Mouse (Mus musculus) kidney, adult 8-10 months (tissue): ENCODE results near the gene Galk2.

ENCODE experiments used
- DNase-seq, 2 experiments: peaks; one replicate each; pipeline ENCODE4 v3.0.0; 2022

Galk2 gene

GRCm38 (mm10) chr2:125948195-125948594, 89.3 kb downstream of the Galk2 start:
- no peak for DNase-seq

GRCm38 (mm10) chr2:125968811-125969210, 109.9 kb downstream of the Galk2 start:
- DNase-seq, result no peak

GRCm38 (mm10) chr2:125973207-125973606, 114.3 kb downstream of the Galk2 start:
- DNase-seq, result no peak

GRCm38 (mm10) chr2:125975206-125975605, 116.3 kb downstream of the Galk2 start:
- DNase-seq, result no peak

GRCm38 (mm10) chr2:125975808-125976345, 117.0 kb downstream of the Galk2 start:
- no peak for DNase-seq

- DNase-seq, result peak; percentile 10 to 34
These were observed 143.4 kb downstream of the Galk2 start for GRCm38 (mm10) chr2:126002291-126002690.

- DNase-seq, result peak; percentile 9 to 59
These were observed 147.2 kb downstream of the Galk2 start for GRCm38 (mm10) chr2:126006088-126006487.

- DNase-seq, result no peak
These were observed 147.8 kb downstream of the Galk2 start for GRCm38 (mm10) chr2:126006742-126007141.

GRCm38 (mm10) chr2:126014989-126015710, 156.2 kb downstream of the Galk2 start:
- no peak for DNase-seq

GRCm38 (mm10) chr2:126015763-126016473, 157.0 kb downstream of the Galk2 start:
- no peak for DNase-seq

- no peak for DNase-seq
These were observed 172.4 kb downstream of the Galk2 start for GRCm38 (mm10) chr2:126031186-126031900.

GRCm38 (mm10) chr2:126033114-126033972, 174.4 kb downstream of the Galk2 start:
- peak in 1 of 2 experiments; percentile 14 for DNase-seq
